Mouse (Mus musculus): ENCODE measurements around the gene Por.

The Por gene

GRCm38 (mm10) chr5:135777796-135778470, 108.1 kb downstream of the Por start, which contains the start of gene Styxl1:
Styxl1 (minus strand) TSS chr5:135778385.
- DNase-seq (ENCODE audit: low spot score): peak; percentile 75

DNA sequence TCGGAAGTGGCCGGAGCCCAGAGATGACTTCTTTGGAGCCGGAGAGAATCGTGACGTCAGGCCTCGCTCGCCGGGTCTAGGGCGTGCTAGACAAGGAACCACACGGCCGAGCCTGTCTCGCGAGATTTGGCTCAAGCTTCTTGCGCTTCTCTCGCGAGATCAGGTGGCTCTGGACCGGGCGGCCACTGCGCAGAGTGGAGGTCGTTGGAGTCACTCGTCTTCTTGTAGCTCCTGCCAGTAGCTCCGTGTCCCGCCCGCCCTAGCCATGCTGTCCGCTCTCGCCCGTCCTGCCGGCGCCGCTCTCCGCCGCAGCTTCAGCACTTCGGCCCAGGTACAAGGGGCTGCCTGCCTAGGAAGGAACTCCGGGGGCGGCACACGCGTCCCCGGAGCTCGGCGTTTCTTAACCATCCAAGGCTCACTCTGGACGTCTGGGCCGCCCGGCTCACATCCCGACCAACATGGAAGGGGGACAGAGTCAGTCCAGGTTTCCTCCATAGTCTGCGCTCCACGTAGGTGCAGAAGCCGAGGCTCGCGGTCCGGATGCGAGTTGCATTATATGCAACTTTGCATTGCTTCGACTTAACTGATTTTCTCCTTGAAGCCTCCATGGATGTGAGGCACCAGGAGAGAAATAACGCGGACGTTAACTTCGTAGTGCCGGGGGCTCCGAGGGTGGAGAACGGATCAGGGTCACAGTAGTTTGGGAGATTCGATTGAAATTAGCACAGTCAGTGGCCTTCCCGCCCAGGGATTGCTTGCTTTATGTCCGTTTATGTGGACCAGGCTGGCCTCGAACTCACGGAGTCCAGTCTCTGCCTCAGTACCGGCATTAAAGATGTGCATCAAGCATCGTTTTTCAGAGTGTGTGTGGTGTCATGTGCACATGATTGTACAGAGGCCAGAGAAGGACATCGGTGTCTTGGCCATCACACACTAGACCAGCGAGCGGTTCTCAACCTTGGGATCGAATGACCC, 108.9 kb downstream of the Por start, which contains the start of gene Mdh2:
Mdh2 (plus strand) TSS at position 10 of the 975 bp plus-strand sequence.
- DNase-seq (ENCODE audit: low spot score): peak; percentile 100

DNA sequence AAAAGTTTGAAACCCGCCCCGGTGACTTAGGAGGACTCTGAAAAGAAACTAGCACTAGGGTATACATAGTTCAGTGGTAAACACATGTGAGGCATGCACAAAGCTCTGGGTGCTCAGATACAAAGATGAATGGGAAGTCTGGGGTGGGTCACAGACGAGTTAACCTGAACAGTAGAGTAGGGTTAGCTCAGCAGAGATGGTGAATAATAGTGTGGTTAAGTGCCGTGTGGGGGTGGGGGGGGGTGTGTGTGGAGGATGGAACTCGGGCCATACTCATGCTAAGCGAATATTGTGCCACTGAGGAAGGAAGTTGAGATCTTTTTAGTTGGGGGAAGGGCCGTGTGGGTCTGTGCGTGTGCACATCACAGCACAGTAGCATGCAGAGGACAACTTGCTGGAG, 110.5 kb downstream of the Por start:
- DNase-seq (ENCODE audit: low spot score): no peak

- no peak for DNase-seq (ENCODE audit: low spot score)
These were observed 113.1 kb downstream of the Por start for GRCm38 (mm10) chr5:135782901-135783300.
